Mouse (Mus musculus) lung, embryonic 16.5 days (tissue): ENCODE data around the gene Rapgef2. TPM values are rescaled to one million over a fixed set of nuclear protein-coding genes. Genes with fewer than 3 reads are reported as not detected.
A peak's percentile ranks its signal among the peaks of the same experiment; 100 is the strongest.

Source experiments
- ATAC-seq: fragments of 200-750 bp; cut with Nextera tagmentation; 2 replicates; pipeline ENCODE4 v1.8.0; 2017; ENCODE audit warnings: low read depth, mild to moderate bottlenecking, moderate library complexity
- H3K27ac ChIP-seq: fragments of 300-500 bp; sonication (generic); 2 replicates; pipeline ENCODE4 v1.5.1; 2014; ENCODE audit warnings: mild to moderate bottlenecking, control low read depth, low read length
- H3K27me3 ChIP-seq: fragments of 300-500 bp; sonication (generic); 2 replicates; pipeline ENCODE4 v1.6.1; 2014; ENCODE audit warnings: low read depth, low read length, mixed read lengths; ENCODE audit not compliant: control insufficient read depth, insufficient read depth
- H3K36me3 ChIP-seq: fragments of 300-500 bp; sonication (generic); 2 replicates; pipeline ENCODE4 v1.6.1; 2014; ENCODE audit warnings: low read length; ENCODE audit not compliant: control insufficient read depth, insufficient read depth
- H3K4me1 ChIP-seq: fragments of 300-500 bp; sonication (generic); replicated peaks from 2 replicates; pipeline ENCODE4 v1.6.1; 2014; ENCODE audit warnings: low read length, mixed read lengths; ENCODE audit not compliant: control insufficient read depth, insufficient read depth
- H3K4me2 ChIP-seq: fragments of 300-500 bp; sonication (generic); 2 replicates; pipeline ENCODE4 v1.6.1; 2014; ENCODE audit warnings: low read depth, low read length, control low read depth
- H3K4me3 ChIP-seq: fragments of 300-500 bp; sonication (generic); 2 replicates; pipeline ENCODE4 v1.5.1; 2014; ENCODE audit warnings: mild to moderate bottlenecking, low read length, control low read depth
- H3K9ac ChIP-seq: fragments of 300-500 bp; sonication (generic); 2 replicates; pipeline ENCODE4 v1.6.1; 2014; ENCODE audit warnings: low read length, control low read depth
- H3K9me3 ChIP-seq: fragments of 300-500 bp; sonication (generic); 2 replicates; pipeline ENCODE4 v1.6.1; 2016; ENCODE audit warnings: low read length; ENCODE audit not compliant: control insufficient read depth
- WGBS: fragments of 180-500 bp; shearing (Covaris S2); extraction: QIAGEN DNeasy Blood & Tissue Kit; methylation state at CpG from one replicate; pipeline ENCODE4 v1.1.7; 2014; 5-methylcytosine and 5-hydroxymethylcytosine counted together
- polyA plus RNA-seq: library from polyadenylated mRNA; unstranded; fragments of >200 nt; fragmentation: Nextera tagmentation; extraction: Ambion mirVana; gene quantifications from 2 replicates; pipeline ENCODE4 v1.2.1, GENCODE M21; 2015

Gene Rapgef2
- polyA plus RNA-seq, 1 experiment from 2014 or later, result 5.1 TPM

- Histone ChIP-seq H3K9ac (no peak overlapping the region), H3K27ac (no peak overlapping the region), H3K4me1 (no peaks in the 10 kb centered on the region), H3K4me2 (no peak overlapping the region), H3K4me3 (no peak overlapping the region), H3K27me3 (no peaks in the 10 kb centered on the region), H3K9me3 (no peaks in the 10 kb centered on the region), H3K36me3 (no peaks in the 10 kb centered on the region)
- ATAC-seq, result no peak
- 84% methylated on average over 4 of the region's 4 CpGs for WGBS
Observed at GRCm38 (mm10) chr3:79308605-79309004, 22.3 kb upstream of the Rapgef2 start.

GRCm38 (mm10) chr3:79299401-79299800, 13.1 kb upstream of the Rapgef2 start:
- Histone ChIP-seq H3K27me3 (no peaks in the 10 kb centered on the region), H3K4me3 (no peak overlapping the region), H3K9ac (no peak overlapping the region), H3K4me2 (no peak overlapping the region), H3K36me3 (no peaks in the 10 kb centered on the region), H3K9me3 (no peaks in the 10 kb centered on the region), H3K4me1 (peaks cover 2% of the 10 kb centered on the region; the same call in 1 of the 2 replicates), H3K27ac (no peak overlapping the region)
- no peak for ATAC-seq
- WGBS, result 81% methylated on average over 15 of the region's 15 CpGs

- 69% methylated on average over 4 of the region's 4 CpGs for WGBS
- H3K4me2 ChIP-seq, result no peak overlapping the region
- no peak overlapping the region for H3K27ac ChIP-seq
Observed at GRCm38 (mm10) chr3:79297281-79297680, 11.0 kb upstream of the Rapgef2 start.

GRCm38 (mm10) chr3:79296586-79296985, 10.3 kb upstream of the Rapgef2 start:
- Histone ChIP-seq H3K9ac (no peak overlapping the region), H3K4me1 (peaks cover 13% of the 10 kb centered on the region), H3K4me2 (no peak overlapping the region), H3K36me3 (no peaks in the 10 kb centered on the region), H3K27ac (no peak overlapping the region), H3K27me3 (no peaks in the 10 kb centered on the region), H3K4me3 (no peak overlapping the region), H3K9me3 (no peaks in the 10 kb centered on the region)
- no peak for ATAC-seq
- 80% methylated on average over 3 of the region's 3 CpGs for WGBS

More at GRCm38 (mm10) chr3:79297281-79297680, 11.0 kb upstream of the Rapgef2 start:
- H3K9ac ChIP-seq, result no peak overlapping the region
- ATAC-seq, result no peak
- H3K4me1 ChIP-seq, result peaks cover 13% of the 10 kb centered on the region
- no peaks in the 10 kb centered on the region for H3K36me3 ChIP-seq
- H3K4me3 ChIP-seq, result no peak overlapping the region
- no peaks in the 10 kb centered on the region for H3K9me3 ChIP-seq
- no peaks in the 10 kb centered on the region for H3K27me3 ChIP-seq

GRCm38 (mm10) chr3:79296049-79296448, 9.7 kb upstream of the Rapgef2 start:
- Histone ChIP-seq H3K27ac (no peak overlapping the region), H3K4me2 (no peak overlapping the region), H3K4me3 (no peak overlapping the region), H3K4me1 (peaks cover 13% of the 10 kb centered on the region), H3K9me3 (no peaks in the 10 kb centered on the region), H3K27me3 (no peaks in the 10 kb centered on the region), H3K36me3 (no peaks in the 10 kb centered on the region), H3K9ac (no peak overlapping the region)
- ATAC-seq, result no peak
- 61% methylated on average over 5 of the region's 5 CpGs for WGBS

GRCm38 (mm10) chr3:79294701-79295100, 8.4 kb upstream of the Rapgef2 start:
- H3K4me3 ChIP-seq, result no peak overlapping the region
- no peaks in the 10 kb centered on the region for H3K9me3 ChIP-seq
- H3K36me3 ChIP-seq, result no peaks in the 10 kb centered on the region
- no peak overlapping the region for H3K9ac ChIP-seq
- peak; percentile 75 for ATAC-seq
- no peaks in the 10 kb centered on the region for H3K27me3 ChIP-seq
- WGBS, result 64% methylated on average over 3 of the region's 3 CpGs
- peak overlapping the region; percentile 32; the same call in 1 of the 2 replicates for H3K27ac ChIP-seq
- no peak overlapping the region for H3K4me2 ChIP-seq
- H3K4me1 ChIP-seq, result peaks cover 13% of the 10 kb centered on the region

GRCm38 (mm10) chr3:79293023-79293422, 6.7 kb upstream of the Rapgef2 start:
- H3K27me3 ChIP-seq, result no peaks in the 10 kb centered on the region
- no peaks in the 10 kb centered on the region for H3K9me3 ChIP-seq
- no peak overlapping the region for H3K9ac ChIP-seq
- H3K4me3 ChIP-seq, result no peak overlapping the region
- no peaks in the 10 kb centered on the region for H3K36me3 ChIP-seq
- 32% methylated on average over 4 of the region's 4 CpGs for WGBS
- peak; percentile 59 for ATAC-seq
- H3K4me2 ChIP-seq, result no peak overlapping the region
- H3K4me1 ChIP-seq, result peaks cover 13% of the 10 kb centered on the region
- peak overlapping the region; percentile 45 for H3K27ac ChIP-seq

GRCm38 (mm10) chr3:79289050-79289449, 2.7 kb upstream of the Rapgef2 start:
- no peaks in the 10 kb centered on the region for H3K9me3 ChIP-seq
- H3K4me1 ChIP-seq, result peaks cover 25% of the 10 kb centered on the region

GRCm38 (mm10) chr3:79287699-79288458, 1.6 kb upstream of the Rapgef2 start:
- H3K4me1 ChIP-seq, result peaks cover 25% of the 10 kb centered on the region
- H3K9me3 ChIP-seq, result no peaks in the 10 kb centered on the region
- peak overlapping the region; percentile 97 for H3K4me3 ChIP-seq
- H3K36me3 ChIP-seq, result no peaks in the 10 kb centered on the region
- H3K27ac ChIP-seq, result peak overlapping the region; percentile 98; the same call in 1 of the 2 replicates
- WGBS, result 10% methylated on average over 17 of the region's 17 CpGs
- H3K27me3 ChIP-seq, result no peaks in the 10 kb centered on the region
- H3K4me2 ChIP-seq, result peak overlapping the region; percentile 89
- ATAC-seq, result no peak
- H3K9ac ChIP-seq, result peak overlapping the region; percentile 74

More at GRCm38 (mm10) chr3:79289050-79289449, 2.7 kb upstream of the Rapgef2 start:
- no peak for ATAC-seq
- H3K36me3 ChIP-seq, result no peaks in the 10 kb centered on the region
- H3K27me3 ChIP-seq, result no peaks in the 10 kb centered on the region
- no peak overlapping the region for H3K4me2 ChIP-seq
- H3K27ac ChIP-seq, result no peak overlapping the region
- H3K4me3 ChIP-seq, result no peak overlapping the region
- WGBS, result 79% methylated on average over 3 of the region's 3 CpGs
- H3K9ac ChIP-seq, result no peak overlapping the region
